Mouse (Mus musculus) kidney, adult 2 months (tissue): ENCODE data around the gene 1700123O20Rik.

Experiments used
- CTCF ChIP-seq: fragments of 200-500 bp; conservative IDR thresholded peaks from 2 replicates; pipeline ENCODE4 v1.5.1; 2011; ENCODE audit warnings: low read depth, mild to moderate bottlenecking, control low read depth, low read length, moderate library complexity, mixed read lengths; ENCODE audit not compliant: insufficient read depth, insufficient read length
- POLR2A ChIP-seq: fragments of 200-500 bp; IDR thresholded peaks from one replicate; pipeline ENCODE4 v1.6.1; 2011; ENCODE audit warnings: low read depth, low read length, control low read depth

- no peak for TF ChIP-seq POLR2A
- TF ChIP-seq CTCF: peak; percentile 95
Measured at GRCm38 (mm10) chr14:54650621-54651454, 35.2 kb upstream of the 1700123O20Rik start.
